Mouse (Mus musculus) layer of hippocampus, adult 2 months (tissue): Measurements from ENCODE around the gene Phkg1. TPM values are rescaled to one million over a fixed set of nuclear protein-coding genes. Genes with fewer than 3 reads are reported as not detected.
"Not testable (repeated sequence)": the region's sequence is repeated elsewhere in the genome, so short reads cannot be mapped to it uniquely, and the experiment has no call there.

ENCODE experiments used
- DNase-seq, 2 experiments: peaks; one replicate each; pipeline ENCODE4 v3.0.0; 2022; ENCODE audit warnings: low spot score in 2 of 2
- H3K27ac ChIP-seq: fragments of 200-600 bp; 2 replicates; pipeline ENCODE4 v1.8.1; 2022
- H3K4me3 ChIP-seq: fragments of 200-600 bp; 2 replicates; pipeline ENCODE4 v1.8.1; 2022; ENCODE audit warnings: mild to moderate bottlenecking
- CTCF ChIP-seq: fragments of 200-600 bp; conservative IDR thresholded peaks from 2 replicates; pipeline ENCODE4 v1.8.1; 2022; ENCODE audit warnings: antibody characterized with exemption, mild to moderate bottlenecking, moderate library complexity
- total RNA-seq, 2 experiments: library from RNA; stranded (reverse); gene quantifications; 2 replicates each; pipeline ENCODE4 v1.2.3; 2021

The Phkg1 gene
- total RNA-seq, 2 experiments from 2014 or later: 21.6 to 24.3 TPM

GRCm38 (mm10) chr5:129921972-129922371 lies 23.6 kb upstream of the Phkg1 start:
- H3K27ac ChIP-seq: no peak overlapping the region
- no peak for DNase-seq

GRCm38 (mm10) chr5:129919320-129919719 lies 21.0 kb upstream of the Phkg1 start:
- H3K27ac ChIP-seq: no peak overlapping the region
- no peak for TF ChIP-seq CTCF
- no peak overlapping the region for H3K4me3 ChIP-seq
- DNase-seq: no peak

More at GRCm38 (mm10) chr5:129921972-129922371, 23.6 kb upstream of the Phkg1 start:
- no peak overlapping the region for H3K4me3 ChIP-seq
- no peak for TF ChIP-seq CTCF

DNA sequence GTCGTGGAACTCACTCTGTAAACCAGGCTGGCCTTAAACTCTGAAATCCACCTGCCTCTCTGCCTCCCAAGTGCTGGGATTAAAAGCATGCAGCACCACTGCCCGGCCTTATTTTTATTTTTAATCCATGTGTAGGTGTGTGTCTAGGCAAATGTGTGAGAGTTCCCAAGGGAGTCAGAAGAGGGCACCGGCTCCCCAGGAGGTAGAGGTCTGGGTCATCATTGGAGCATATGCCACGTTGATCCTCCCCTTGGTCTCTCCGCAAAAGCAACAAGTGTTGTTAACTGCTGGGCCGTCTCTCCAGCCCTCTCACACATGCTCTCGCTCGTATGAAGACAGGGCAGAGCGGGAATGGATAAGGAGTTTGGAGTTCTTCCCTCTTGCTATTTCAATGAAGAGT lies 20.4 kb upstream of the Phkg1 start:
- no peak for DNase-seq
- Histone ChIP-seq H3K4me3 (no peak overlapping the region), H3K27ac (no peak overlapping the region)
- no peak for TF ChIP-seq CTCF

DNA sequence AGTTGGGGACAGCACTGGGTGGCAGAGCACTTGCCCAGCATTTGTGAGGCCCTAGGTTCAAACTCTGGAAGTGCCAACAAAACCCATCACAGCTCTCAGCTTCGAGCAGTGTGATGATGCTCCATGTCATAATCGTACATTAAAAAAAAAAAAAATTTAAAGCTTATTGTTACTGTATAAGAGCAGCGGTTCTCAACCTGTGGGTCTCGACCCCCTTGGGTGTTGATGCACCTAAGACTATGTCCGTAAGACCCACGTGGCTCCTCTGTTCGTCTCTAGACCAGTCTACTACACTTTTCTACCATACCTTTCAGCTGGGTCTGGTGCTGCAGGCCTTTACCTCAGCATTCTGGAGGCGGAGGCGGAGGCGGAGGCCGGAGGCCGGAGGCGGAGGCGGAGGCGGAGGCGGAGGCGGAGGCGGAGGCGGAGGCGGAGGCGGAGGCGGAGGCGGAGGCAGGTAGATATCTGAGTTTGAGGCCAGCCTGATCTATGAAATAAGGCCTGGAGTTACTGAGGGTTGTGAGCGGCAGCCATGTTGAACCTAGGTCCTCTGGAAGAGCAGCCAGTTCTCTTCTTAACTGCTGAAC lies 19.8 kb upstream of the Phkg1 start:
- Histone ChIP-seq H3K27ac (no peak overlapping the region), H3K4me3 (no peak overlapping the region)
- no peak for TF ChIP-seq CTCF
- DNase-seq: no peak

- DNase-seq, H3K27ac ChIP-seq, H3K4me3 ChIP-seq: not testable (repeated sequence)
Observed at GRCm38 (mm10) chr5:129915491-129915890, 17.1 kb upstream of the Phkg1 start.

GRCm38 (mm10) chr5:129914024-129914423 lies 15.7 kb upstream of the Phkg1 start:
- DNase-seq: no peak
- no peak overlapping the region for H3K4me3 ChIP-seq
- H3K27ac ChIP-seq: no peak overlapping the region
- TF ChIP-seq CTCF: peak; percentile 67

GRCm38 (mm10) chr5:129909591-129909990 lies 11.2 kb upstream of the Phkg1 start:
- no peak overlapping the region for H3K27ac ChIP-seq
- no peak for DNase-seq
- TF ChIP-seq CTCF: no peak
- no peak overlapping the region for H3K4me3 ChIP-seq

DNA sequence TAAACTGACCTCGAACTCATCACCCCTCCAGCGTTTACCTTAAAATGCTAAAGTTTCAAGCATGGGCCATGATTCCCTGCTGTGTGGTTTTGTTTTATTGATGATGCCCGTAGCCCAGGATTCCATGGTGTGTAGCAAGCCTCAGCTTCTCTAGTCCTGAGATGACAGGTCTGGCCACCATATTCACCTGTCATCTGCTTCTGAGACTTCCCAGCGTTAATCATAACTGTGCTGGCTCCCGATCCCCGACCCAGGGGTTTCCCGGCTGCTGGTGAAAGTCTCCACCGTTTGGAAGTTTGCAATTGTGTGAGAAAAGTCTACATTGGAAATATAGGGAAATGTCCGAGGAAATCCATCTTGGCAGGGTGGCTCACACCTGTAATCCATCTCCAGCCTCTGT lies 10.8 kb upstream of the Phkg1 start:
- DNase-seq: no peak
- H3K4me3 ChIP-seq: peak overlapping the region; percentile 79
- no peak for TF ChIP-seq CTCF
- peak overlapping the region; percentile 94 for H3K27ac ChIP-seq

GRCm38 (mm10) chr5:129908242-129908965 lies 10.1 kb upstream of the Phkg1 start, which contains the start of gene Nupr1l:
Gene Nupr1l (plus strand): TSS chr5:129908540.
- Histone ChIP-seq H3K27ac (peak within 1 kb of the TSS; percentile 94), H3K4me3 (peak within 1 kb of the TSS; percentile 79)
- peak; percentile 56 for TF ChIP-seq CTCF
- DNase-seq: peak; percentile 79 to 86

DNA sequence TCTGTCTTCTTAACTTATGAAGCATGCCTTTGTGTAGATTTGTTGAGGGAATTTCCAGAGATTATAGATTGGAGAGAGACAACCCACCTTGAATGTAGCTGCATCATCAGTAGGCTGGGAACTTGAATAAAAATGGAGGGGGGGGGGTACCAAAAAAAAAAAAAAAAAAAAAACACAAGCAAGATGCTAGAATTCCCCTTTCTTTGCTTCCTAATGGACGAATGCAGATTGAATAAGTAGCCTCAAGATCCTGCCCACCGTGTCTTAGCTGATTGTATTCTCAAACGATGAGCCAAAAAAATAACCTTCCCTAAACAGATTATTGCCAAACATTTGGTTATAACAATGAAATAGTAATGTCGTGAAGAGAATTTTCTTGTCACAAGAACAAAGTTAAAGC lies 9.4 kb upstream of the Phkg1 start:
- TF ChIP-seq CTCF: no peak
- no peak for DNase-seq
- peak overlapping the region; percentile 79 for H3K4me3 ChIP-seq
- H3K27ac ChIP-seq: peak overlapping the region; percentile 94; the same call in 1 of the 2 replicates

- peak within 1 kb of the TSS; percentile 73 for H3K27ac ChIP-seq
- TF ChIP-seq CTCF: no peak
Observed at GRCm38 (mm10) chr5:129895198-129896088, 2.9 kb downstream of the Phkg1 start, which contains the start of gene Zbed5. Gene Zbed5 (plus strand): TSS chr5:129895723.

GRCm38 (mm10) chr5:129890390-129890789 lies 8.0 kb downstream of the Phkg1 start:
- not testable (repeated sequence) for DNase-seq, H3K27ac ChIP-seq, H3K4me3 ChIP-seq

More at GRCm38 (mm10) chr5:129895198-129896088, 2.9 kb downstream of the Phkg1 start, which contains the start of gene Zbed5:
- peak within 1 kb of the TSS; percentile 84 for H3K4me3 ChIP-seq
- peak; percentile 87 to 91 for DNase-seq
